Mouse (Mus musculus) midbrain, embryonic 13.5 days (tissue): ENCODE data around the gene Cd209c. TPM values are rescaled to one million over a fixed set of nuclear protein-coding genes. Genes with fewer than 3 reads are reported as not detected.
A peak's percentile ranks its signal among the peaks of the same experiment; 100 is the strongest.

Experiments
- ATAC-seq: fragments of 200-750 bp; cut with Nextera tagmentation; 2 replicates; pipeline ENCODE4 v1.8.0; 2017; ENCODE audit warnings: mild to moderate bottlenecking, moderate TSS enrichment, moderate library complexity
- H3K27ac ChIP-seq: fragments of 300-500 bp; sonication (generic); 2 replicates; pipeline ENCODE4 v1.5.1; 2015; ENCODE audit warnings: inconsistent platforms, mild to moderate bottlenecking, moderate library complexity
- H3K27me3 ChIP-seq: fragments of 300-500 bp; sonication (generic); 2 replicates; pipeline ENCODE4 v1.6.1; 2015; ENCODE audit warnings: mild to moderate bottlenecking, inconsistent platforms
- H3K36me3 ChIP-seq: fragments of 300-500 bp; sonication (generic); 2 replicates; pipeline ENCODE4 v1.6.1; 2015; ENCODE audit warnings: mild to moderate bottlenecking, inconsistent platforms
- H3K4me1 ChIP-seq: fragments of 300-500 bp; sonication (generic); replicated peaks from 2 replicates; pipeline ENCODE4 v1.6.1; 2015; ENCODE audit warnings: inconsistent platforms
- H3K4me2 ChIP-seq: fragments of 300-500 bp; sonication (generic); replicated peaks from 2 replicates; pipeline ENCODE4 v1.6.1; 2015; ENCODE audit warnings: moderate library complexity, mild to moderate bottlenecking, inconsistent platforms
- H3K4me3 ChIP-seq: fragments of 300-500 bp; sonication (generic); replicated peaks from 2 replicates; pipeline ENCODE4 v1.5.1; 2015; ENCODE audit warnings: mild to moderate bottlenecking, inconsistent platforms
- H3K9ac ChIP-seq: fragments of 300-500 bp; sonication (generic); replicated peaks from 2 replicates; pipeline ENCODE4 v1.6.1; 2015; ENCODE audit warnings: mild to moderate bottlenecking, inconsistent platforms
- H3K9me3 ChIP-seq: fragments of 300-500 bp; sonication (generic); 2 replicates; pipeline ENCODE4 v1.6.1; 2016; ENCODE audit warnings: mild to moderate bottlenecking, inconsistent platforms
- WGBS: fragments of 180-500 bp; shearing (Covaris S2); methylation state at CpG from one replicate; pipeline ENCODE4 v1.1.7; 2015; 5-methylcytosine and 5-hydroxymethylcytosine counted together
- polyA plus RNA-seq: library from polyadenylated mRNA; unstranded; fragments of >200 nt; fragmentation: Nextera tagmentation; extraction: Ambion mirVana; gene quantifications from 2 replicates; pipeline ENCODE4 v1.2.1, GENCODE M21; 2015

The Cd209c gene
- 0.40 and 0.75 TPM in 2 replicates for polyA plus RNA-seq

GRCm38 (mm10) chr8:3954646-3955045 is at the start of gene Cd209c:
Gene Cd209c (minus strand): TSS chr8:3954746.
- H3K9me3 ChIP-seq = peaks cover 34% of the 10 kb centered on the region
- 84% methylated on average over 1 of the region's 1 CpGs for WGBS
- H3K9ac ChIP-seq = no peak within 1 kb of the TSS
- no peak for ATAC-seq
- H3K4me1 ChIP-seq = no peaks in the 10 kb centered on the region
- no peaks in the 10 kb centered on the region for H3K36me3 ChIP-seq
- no peak within 1 kb of the TSS for H3K4me2 ChIP-seq
- no peaks in the 10 kb centered on the region for H3K27me3 ChIP-seq
- H3K4me3 ChIP-seq = no peak within 1 kb of the TSS
- H3K27ac ChIP-seq = no peak within 1 kb of the TSS

GRCm38 (mm10) chr8:3994219-3994618 is 39.7 kb upstream of the Cd209c start:
- H3K27ac ChIP-seq = no peak overlapping the region
- no peaks in the 10 kb centered on the region for H3K4me1 ChIP-seq
- H3K4me3 ChIP-seq = no peak overlapping the region; the same call in 1 of the 2 replicates
- H3K9me3 ChIP-seq = peaks cover 4% of the 10 kb centered on the region; the same call in 1 of the 2 replicates
- H3K27me3 ChIP-seq = no peaks in the 10 kb centered on the region
- H3K36me3 ChIP-seq = no peaks in the 10 kb centered on the region
- peak overlapping the region; percentile 22 for H3K4me2 ChIP-seq
- no peak overlapping the region for H3K9ac ChIP-seq
- WGBS = 41% methylated on average over 42 of the region's 42 CpGs
- no peak for ATAC-seq

- 50% methylated on average over 1 of the region's 1 CpGs for WGBS
Measured at GRCm38 (mm10) chr8:3956037-3956436, 1.5 kb upstream of the Cd209c start.

GRCm38 (mm10) chr8:3940023-3940422 is 14.5 kb downstream of the Cd209c start:
- WGBS = 87% methylated on average over 3 of the region's 3 CpGs
- Histone ChIP-seq H3K4me3 (no peak overlapping the region), H3K4me2 (no peak overlapping the region), H3K9ac (no peak overlapping the region), H3K36me3 (no peaks in the 10 kb centered on the region), H3K4me1 (no peaks in the 10 kb centered on the region), H3K27ac (no peak overlapping the region), H3K27me3 (no peaks in the 10 kb centered on the region), H3K9me3 (peaks cover 37% of the 10 kb centered on the region)
- ATAC-seq = no peak

More at GRCm38 (mm10) chr8:3956037-3956436, 1.5 kb upstream of the Cd209c start:
- Histone ChIP-seq H3K9me3 (peaks cover 40% of the 10 kb centered on the region), H3K4me3 (no peak overlapping the region), H3K4me2 (no peak overlapping the region), H3K27me3 (no peaks in the 10 kb centered on the region), H3K9ac (no peak overlapping the region), H3K4me1 (no peaks in the 10 kb centered on the region), H3K36me3 (no peaks in the 10 kb centered on the region), H3K27ac (no peak overlapping the region)
- ATAC-seq = no peak

GRCm38 (mm10) chr8:3926744-3927143 is 27.8 kb downstream of the Cd209c start, which contains the start of gene Cd209b:
Gene Cd209b (minus strand): TSS chr8:3926844.
- Histone ChIP-seq H3K9ac (no peak within 1 kb of the TSS), H3K27me3 (no peaks in the 10 kb centered on the region), H3K27ac (no peak within 1 kb of the TSS), H3K4me3 (no peak within 1 kb of the TSS), H3K9me3 (peaks cover 40% of the 10 kb centered on the region), H3K4me2 (no peak within 1 kb of the TSS), H3K4me1 (no peaks in the 10 kb centered on the region), H3K36me3 (no peaks in the 10 kb centered on the region)
- WGBS = 88% methylated on average over 3 of the region's 3 CpGs
- ATAC-seq = no peak

Other genes starting within 250 kb of the Cd209c start
- not detected in 2 replicates for gene Clec4g, start 234.1 kb downstream of the Cd209c start, polyA plus RNA-seq
- not detected in 2 replicates for gene Cd209a, start 205.8 kb downstream of the Cd209c start, polyA plus RNA-seq
- not detected in 2 replicates for gene Cd209e, start 100.4 kb downstream of the Cd209c start, polyA plus RNA-seq
- not detected in 2 replicates for gene Cd209d, start 76.2 kb downstream of the Cd209c start, polyA plus RNA-seq
- gene Cd209b, start 27.9 kb downstream of the Cd209c start, polyA plus RNA-seq = not detected in 2 replicates
- gene Cd209f, start 151.1 kb upstream of the Cd209c start, polyA plus RNA-seq = 0.23 TPM in 1 of 2 replicates, not detected in the other
- not detected in 2 replicates for gene Cd209g, start 179.4 kb upstream of the Cd209c start, polyA plus RNA-seq
- 91.4 and 92.5 TPM in 2 replicates for gene Evi5l, start 211.8 kb upstream of the Cd209c start, polyA plus RNA-seq